Mouse (Mus musculus) cerebellum, postnatal 36 days (tissue): ENCODE results near the gene Zfp651.
A peak's percentile ranks its signal among the peaks of the same experiment; 100 is the strongest.

Experiments used
- DNase-seq, 2 experiments: peaks; one replicate each; pipeline ENCODE4 v3.0.0; 2021 to 2022; ENCODE audit warnings: mixed read lengths in 2 of 2

Zfp651 gene

DNA sequence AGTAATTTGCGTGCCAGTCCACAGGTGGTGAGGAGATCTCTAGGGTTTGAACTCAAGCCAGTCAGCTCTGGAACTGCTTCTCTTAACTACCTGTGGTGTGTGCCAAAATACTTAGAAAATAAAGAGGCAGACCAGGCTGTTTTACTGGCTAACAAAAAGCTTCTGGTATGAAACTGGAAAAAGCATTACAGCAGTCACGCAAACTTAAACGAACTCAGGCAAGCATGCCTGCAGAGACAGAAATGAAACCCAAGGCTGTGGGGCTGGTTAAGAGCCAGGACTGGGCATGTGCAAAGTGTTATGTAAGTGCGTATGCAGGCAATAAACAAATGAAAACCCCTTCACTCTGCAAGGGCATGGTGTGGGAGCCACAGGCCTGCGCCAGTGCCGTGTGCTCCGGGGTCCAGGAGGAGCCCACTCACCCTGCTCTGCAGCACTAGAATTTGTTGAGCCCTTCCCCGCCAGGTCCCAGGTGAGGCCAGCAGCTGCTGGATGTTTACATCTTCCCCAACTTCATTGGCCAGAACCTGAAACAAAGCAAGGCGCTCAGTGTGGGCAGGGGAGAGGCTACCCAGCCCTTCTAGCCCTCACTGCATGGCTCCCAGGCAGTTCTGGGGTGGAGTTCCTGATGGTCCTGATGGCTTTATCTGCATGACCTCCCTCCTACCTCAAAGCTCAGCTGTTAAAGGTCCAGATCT lies 60.1 kb downstream of the Zfp651 start:
- DNase-seq = peak; percentile 36 to 38

- peak; percentile 56 to 65 for DNase-seq
Measured at GRCm38 (mm10) chr9:121819771-121820471, 60.8 kb downstream of the Zfp651 start.

- no peak for DNase-seq
Measured at GRCm38 (mm10) chr9:121820765-121821164, 61.6 kb downstream of the Zfp651 start.
